Mouse (Mus musculus) adrenal gland, postnatal 0 days (tissue): ENCODE results near the gene Bst2. TPM values are rescaled to one million over a fixed set of nuclear protein-coding genes. Genes with fewer than 3 reads are reported as not detected.

Experiments
- polyA plus RNA-seq: library from polyadenylated mRNA; unstranded; fragments of >200 nt; fragmentation: Nextera tagmentation; extraction: Ambion mirVana; gene quantifications from 2 replicates; pipeline ENCODE4 v1.2.1, GENCODE M21; 2015

Gene Bst2
- 85.3 and 125 TPM in 2 replicates for polyA plus RNA-seq

GRCm38 (mm10) chr8:71537028-71537867, at the start of gene Bst2:
Bst2 (minus strand) TSS chr8:71537456.

GRCm38 (mm10) chr8:71568387-71568937, 31.2 kb upstream of the Bst2 start, which contains the start of gene Slc27a1:
Slc27a1 (plus strand) TSS chr8:71568882.

GRCm38 (mm10) chr8:71566501-71566900, 29.2 kb upstream of the Bst2 start, which contains the start of gene Nxnl1:
Nxnl1 (minus strand) TSS chr8:71566601.

GRCm38 (mm10) chr8:71558071-71558957, 21.1 kb upstream of the Bst2 start, which contains the start of gene Tmem221:
Tmem221 (minus strand) TSS chr8:71558871.

GRCm38 (mm10) chr8:71542632-71543343, 5.5 kb upstream of the Bst2 start, which contains the start of gene Mvb12a:
Mvb12a (plus strand) TSS chr8:71542922.

GRCm38 (mm10) chr8:71525226-71526050, 11.8 kb downstream of the Bst2 start, which contains the start of gene Ccdc194:
Ccdc194 (minus strand) TSS chr8:71525711.

GRCm38 (mm10) chr8:71511644-71512043, 25.6 kb downstream of the Bst2 start, which contains the start of gene Plvap:
Plvap (minus strand) TSS chr8:71511752.

GRCm38 (mm10) chr8:71487691-71488445, 49.4 kb downstream of the Bst2 start, which contains the start of gene Gtpbp3:
Gtpbp3 (plus strand) TSS chr8:71488103.

GRCm38 (mm10) chr8:71485142-71486135, 51.8 kb downstream of the Bst2 start, which contains the start of gene Ano8:
Ano8 (minus strand) TSS chr8:71485963.

Other genes with a start within 250 kb of the Bst2 start
- 227 and 256 TPM in 2 replicates for gene Use1, start 170.6 kb downstream of the Bst2 start, polyA plus RNA-seq
- gene Ocel1, start 166.2 kb downstream of the Bst2 start, polyA plus RNA-seq, result 6.7 and 12.3 TPM in 2 replicates
- 51.9 and 63.0 TPM in 2 replicates for gene Nr2f6, start 155.5 kb downstream of the Bst2 start, polyA plus RNA-seq
- gene Ushbp1, start 141.7 kb downstream of the Bst2 start, polyA plus RNA-seq, result 6.3 and 13.0 TPM in 2 replicates
- 78.6 and 106 TPM in 2 replicates for gene Babam1, start 140.6 kb downstream of the Bst2 start, polyA plus RNA-seq
- 5.0 and 7.8 TPM in 2 replicates for gene Ankle1, start 131.4 kb downstream of the Bst2 start, polyA plus RNA-seq
- 65.5 and 72.8 TPM in 2 replicates for gene Abhd8, start 73.8 kb downstream of the Bst2 start, polyA plus RNA-seq
- gene Mrpl34, start 72.5 kb downstream of the Bst2 start, polyA plus RNA-seq, result 169 and 185 TPM in 2 replicates
- gene Dda1, start 68.3 kb downstream of the Bst2 start, polyA plus RNA-seq, result 75.4 and 78.6 TPM in 2 replicates
- gene Ano8, start 51.5 kb downstream of the Bst2 start, polyA plus RNA-seq, result 3.3 and 4.4 TPM in 2 replicates
- gene Gtpbp3, start 49.4 kb downstream of the Bst2 start, polyA plus RNA-seq, result 9.8 and 11.8 TPM in 2 replicates
- 65.2 and 131 TPM in 2 replicates for gene Plvap, start 25.7 kb downstream of the Bst2 start, polyA plus RNA-seq
- not detected in 2 replicates for gene Ccdc194, start 11.7 kb downstream of the Bst2 start, polyA plus RNA-seq
- 141 TPM in 2 replicates for gene Mvb12a, start 5.5 kb upstream of the Bst2 start, polyA plus RNA-seq
- gene Tmem221, start 21.4 kb upstream of the Bst2 start, polyA plus RNA-seq, result 7.8 and 15.0 TPM in 2 replicates
- gene Nxnl1, start 29.1 kb upstream of the Bst2 start, polyA plus RNA-seq, result 0.24 and 0.70 TPM in 2 replicates
- gene Slc27a1, start 31.4 kb upstream of the Bst2 start, polyA plus RNA-seq, result 38.9 and 85.2 TPM in 2 replicates
- gene Pgls, start 54.7 kb upstream of the Bst2 start, polyA plus RNA-seq, result 274 and 329 TPM in 2 replicates
- gene Fam129c, start 60.2 kb upstream of the Bst2 start, polyA plus RNA-seq, result 0.90 and 1.8 TPM in 2 replicates
- 53.2 and 58.1 TPM in 2 replicates for gene Colgalt1, start 73.5 kb upstream of the Bst2 start, polyA plus RNA-seq
- 2.3 and 2.9 TPM in 2 replicates for gene Unc13a, start 134.3 kb upstream of the Bst2 start, polyA plus RNA-seq
- gene Jak3, start 138.8 kb upstream of the Bst2 start, polyA plus RNA-seq, result 2.7 and 6.0 TPM in 2 replicates
- 0.65 and 2.0 TPM in 2 replicates for gene Insl3, start 151.8 kb upstream of the Bst2 start, polyA plus RNA-seq
- gene B3gnt3, start 164.3 kb upstream of the Bst2 start, polyA plus RNA-seq, result 2.2 and 4.1 TPM in 2 replicates
- 5.1 and 6.2 TPM in 2 replicates for gene Fcho1, start 188.3 kb upstream of the Bst2 start, polyA plus RNA-seq